Mouse (Mus musculus) cerebellum, adult 2 months (tissue): Measurements from ENCODE around the gene Elmo1. TPM values are rescaled to one million over a fixed set of nuclear protein-coding genes. Genes with fewer than 3 reads are reported as not detected.

Experiments
- DNase-seq, 2 experiments: peaks; one replicate each; pipeline ENCODE4 v3.0.0; 2021
- H3K27ac ChIP-seq: fragments of 200-500 bp; 2 replicates; pipeline ENCODE4 v1.5.1; 2012; ENCODE audit warnings: low read length, control low read depth, inconsistent platforms; ENCODE audit not compliant: insufficient read depth
- H3K27me3 ChIP-seq: fragments of 200-500 bp; 2 replicates; pipeline ENCODE4 v1.6.1; 2012; ENCODE audit warnings: inconsistent platforms, mild to moderate bottlenecking, low read length, moderate library complexity; ENCODE audit not compliant: control insufficient read depth, insufficient read depth
- H3K4me1 ChIP-seq: fragments of 200-500 bp; 2 replicates; pipeline ENCODE4 v1.6.1; 2011; ENCODE audit warnings: low read length; ENCODE audit not compliant: control insufficient read depth, insufficient read depth
- H3K4me3 ChIP-seq: fragments of 200-500 bp; replicated peaks from 2 replicates; pipeline ENCODE3; 2011; ENCODE audit warnings: mild to moderate bottlenecking, low read depth, low read length, control low read depth; ENCODE audit not compliant: insufficient read depth
- CTCF ChIP-seq: fragments of 200-500 bp; IDR thresholded peaks from 2 replicates; pipeline ENCODE4 v1.5.1; 2011; ENCODE audit warnings: low read depth, mild to moderate bottlenecking, control low read depth, low read length, moderate library complexity, borderline replicate concordance; ENCODE audit not compliant: insufficient read depth
- POLR2A ChIP-seq: fragments of 200-500 bp; IDR thresholded peaks from 2 replicates; pipeline ENCODE4 v1.6.1; 2011; ENCODE audit warnings: low read length, control low read depth, borderline replicate concordance; ENCODE audit not compliant: insufficient read depth
- WGBS: fragments of 180-500 bp; shearing (Covaris S2); methylation state at CpG from one replicate; pipeline ENCODE4 v1.1.7; 2018; 5-methylcytosine and 5-hydroxymethylcytosine counted together
- polyA plus RNA-seq: library from polyadenylated mRNA; depleted of rRNA; stranded (reverse); fragments of >200 nt; gene quantifications from 2 replicates; pipeline ENCODE4 v1.2.3, GENCODE M21; 2012

Elmo1 gene
- polyA plus RNA-seq, 1 experiment: 92.3 TPM

DNA sequence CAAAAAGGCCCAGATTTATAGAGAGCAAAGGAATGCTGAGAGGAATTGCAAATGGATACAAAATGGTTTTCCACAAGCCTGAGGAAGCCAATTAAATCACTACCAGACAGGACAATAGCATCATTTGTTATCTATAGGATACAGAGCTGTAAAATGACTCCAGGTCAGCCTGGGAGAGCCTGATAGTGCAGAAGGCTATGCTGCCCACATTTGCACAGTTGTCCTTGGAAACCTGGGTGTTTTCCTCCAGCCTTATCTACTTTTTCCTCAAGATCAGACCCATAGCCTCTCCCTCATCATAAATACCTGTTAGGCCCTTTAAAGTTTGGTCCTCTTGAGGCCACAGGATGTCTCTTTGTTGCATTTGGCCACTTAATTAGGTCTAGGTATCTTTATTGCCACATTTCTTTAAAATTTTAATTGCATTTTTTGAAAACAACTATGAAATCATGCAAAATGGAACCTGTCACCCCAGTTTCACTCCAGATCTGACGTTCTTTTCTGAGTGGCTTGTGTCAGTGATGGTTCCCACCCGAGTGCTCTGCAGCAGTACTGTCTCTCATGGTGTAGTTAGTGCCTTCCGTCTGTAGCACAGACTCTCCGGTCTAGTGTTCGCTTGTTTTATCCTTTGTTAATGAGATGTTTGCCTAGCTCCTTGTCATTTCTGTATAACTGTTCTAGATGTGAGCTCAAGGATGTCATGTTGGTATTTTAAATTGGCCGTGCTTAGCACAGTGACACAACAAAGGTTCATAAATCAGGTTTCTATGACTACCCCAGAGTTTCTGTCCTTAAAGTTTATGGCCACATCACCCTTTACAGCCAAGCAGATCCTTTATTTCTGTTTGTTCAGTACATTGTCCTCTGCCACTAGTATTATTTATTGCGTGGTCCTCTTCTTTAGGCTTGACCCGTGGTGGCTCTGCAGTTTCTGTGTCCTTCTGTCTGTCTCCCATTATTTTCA, 167.4 kb downstream of the Elmo1 start:
- DNase-seq: no peak
- H3K27ac ChIP-seq: no peak overlapping the region
- WGBS: 92% methylated on average over 8 of the region's 8 CpGs
- no peaks in the 10 kb centered on the region for H3K27me3 ChIP-seq
- H3K4me1 ChIP-seq: no peaks in the 10 kb centered on the region
- H3K4me3 ChIP-seq: no peak overlapping the region
- TF ChIP-seq POLR2A (no peak), CTCF (no peak)

DNA sequence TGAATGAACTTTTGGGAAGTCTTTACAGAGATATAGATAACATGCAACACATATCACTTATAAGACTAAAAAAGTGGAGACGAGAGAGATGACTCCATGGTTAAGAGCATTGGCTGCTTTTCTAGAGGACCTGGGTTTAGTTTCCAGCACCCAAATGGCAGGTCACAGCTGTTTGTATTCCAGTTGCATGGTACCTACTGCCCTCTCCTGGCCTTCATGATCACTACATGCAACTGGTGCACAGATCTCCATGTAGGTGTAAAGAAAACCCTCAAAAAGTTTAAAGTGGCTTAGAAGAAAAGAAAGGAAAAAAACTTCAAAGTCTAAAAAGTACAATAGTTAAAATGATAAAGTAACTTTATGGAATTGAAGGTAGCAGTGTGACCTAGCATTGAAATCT, 172.8 kb downstream of the Elmo1 start:
- no peak for DNase-seq

DNA sequence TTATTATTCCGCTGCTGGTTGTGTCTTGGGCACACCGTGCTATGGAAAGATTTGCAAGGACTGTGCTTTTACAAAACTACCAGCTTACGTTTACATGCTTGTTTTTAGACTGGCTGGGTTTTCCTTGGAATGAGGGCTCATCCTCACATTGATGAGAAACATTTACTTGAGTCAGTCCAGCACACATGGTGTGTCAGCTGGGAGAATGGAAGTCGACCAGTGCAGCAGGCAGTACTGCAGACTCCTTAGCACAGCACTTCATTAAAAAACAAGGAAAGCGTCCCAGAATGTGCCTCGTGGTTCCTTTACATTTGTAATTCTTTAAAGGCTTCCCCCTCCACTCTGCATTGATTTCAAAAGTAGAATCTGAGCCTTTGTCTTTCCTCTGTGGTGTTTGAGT, 179.8 kb downstream of the Elmo1 start:
- no peak overlapping the region for H3K27ac ChIP-seq
- H3K4me3 ChIP-seq: no peak overlapping the region
- TF ChIP-seq CTCF (no peak), POLR2A (no peak)
- H3K27me3 ChIP-seq: no peaks in the 10 kb centered on the region
- DNase-seq: no peak
- no peaks in the 10 kb centered on the region for H3K4me1 ChIP-seq
- WGBS: 67% methylated on average over 6 of the region's 6 CpGs

More for the DNA sequence above, 172.8 kb downstream of the Elmo1 start:
- Histone ChIP-seq H3K4me3 (no peak overlapping the region), H3K4me1 (no peaks in the 10 kb centered on the region), H3K27me3 (no peaks in the 10 kb centered on the region), H3K27ac (no peak overlapping the region)
- TF ChIP-seq CTCF (no peak), POLR2A (no peak)
- WGBS: 95% methylated on average over 1 of the region's 1 CpGs

DNA sequence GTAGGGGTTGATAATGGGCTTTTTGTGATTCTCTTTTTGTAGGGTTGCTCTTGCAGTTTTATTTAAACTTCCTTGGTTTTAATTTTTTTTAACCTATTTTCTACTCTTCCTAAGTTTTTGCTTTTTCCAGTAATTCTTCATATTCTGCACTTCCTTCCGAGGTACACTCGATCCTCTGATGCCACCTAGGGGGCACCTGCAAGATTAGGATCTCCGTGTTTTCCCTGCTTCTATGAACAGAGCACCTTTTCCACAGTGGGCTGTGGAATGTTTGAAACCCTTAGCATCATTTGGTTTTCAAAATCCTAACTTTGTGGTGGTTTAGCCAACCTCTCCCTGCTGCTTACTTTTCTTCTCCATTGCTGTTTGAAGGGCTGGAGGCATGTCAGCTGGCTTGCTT, 181.4 kb downstream of the Elmo1 start:
- Histone ChIP-seq H3K4me1 (no peaks in the 10 kb centered on the region), H3K27ac (no peak overlapping the region), H3K4me3 (no peak overlapping the region), H3K27me3 (no peaks in the 10 kb centered on the region)
- 39% methylated on average over 3 of the region's 3 CpGs for WGBS
- TF ChIP-seq CTCF: peak; percentile 72
- TF ChIP-seq POLR2A: no peak
- no peak for DNase-seq

DNA sequence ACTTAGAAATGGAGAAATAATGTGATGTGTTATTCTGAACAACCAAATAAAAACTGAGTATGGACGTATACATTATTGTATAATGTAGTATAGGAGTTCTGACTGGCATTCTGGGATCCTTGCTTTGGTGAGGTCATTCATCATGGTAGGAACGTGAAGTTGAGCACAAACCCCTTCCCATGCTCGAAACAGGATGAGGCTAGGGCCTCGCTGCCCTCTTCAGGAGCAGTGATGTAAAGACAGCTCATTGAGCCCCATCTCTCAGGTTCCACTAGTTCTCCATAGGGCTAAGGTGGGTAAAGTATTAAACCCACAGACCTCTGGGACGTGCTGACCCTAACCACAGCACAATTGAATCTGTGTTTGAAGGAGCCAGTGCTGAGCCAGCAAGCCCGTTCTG, 182.2 kb downstream of the Elmo1 start:
- no peak overlapping the region for H3K27ac ChIP-seq
- DNase-seq: no peak
- H3K4me1 ChIP-seq: no peaks in the 10 kb centered on the region
- H3K27me3 ChIP-seq: no peaks in the 10 kb centered on the region
- no peak overlapping the region for H3K4me3 ChIP-seq
- TF ChIP-seq CTCF (peak; percentile 43), POLR2A (no peak)
- 47% methylated on average over 6 of the region's 6 CpGs for WGBS

DNA sequence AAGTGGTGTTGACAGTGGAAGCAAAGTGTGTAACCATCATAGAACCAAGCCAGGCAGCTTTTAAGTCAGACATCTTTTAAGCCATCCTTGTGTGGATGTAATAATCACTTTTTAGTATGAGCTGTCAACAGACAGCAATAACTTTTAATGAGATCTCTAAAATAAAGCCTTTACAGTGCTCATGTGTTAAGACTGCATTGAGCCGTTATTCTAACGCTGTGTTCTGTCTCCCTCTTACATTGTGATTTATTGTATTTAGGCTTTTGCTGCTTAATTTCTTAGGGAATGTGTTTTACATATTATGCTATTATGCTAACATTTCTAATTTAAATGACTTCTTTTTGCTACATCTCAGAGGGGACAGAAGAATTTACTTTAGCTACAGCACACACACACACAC, 189.5 kb downstream of the Elmo1 start:
- no peaks in the 10 kb centered on the region for H3K4me1 ChIP-seq
- H3K27me3 ChIP-seq: no peaks in the 10 kb centered on the region
- WGBS: 94% methylated on average over 2 of the region's 2 CpGs
- H3K4me3 ChIP-seq: no peak overlapping the region
- DNase-seq: no peak
- H3K27ac ChIP-seq: no peak overlapping the region
- no peak for TF ChIP-seq CTCF
- no peak for TF ChIP-seq POLR2A

DNA sequence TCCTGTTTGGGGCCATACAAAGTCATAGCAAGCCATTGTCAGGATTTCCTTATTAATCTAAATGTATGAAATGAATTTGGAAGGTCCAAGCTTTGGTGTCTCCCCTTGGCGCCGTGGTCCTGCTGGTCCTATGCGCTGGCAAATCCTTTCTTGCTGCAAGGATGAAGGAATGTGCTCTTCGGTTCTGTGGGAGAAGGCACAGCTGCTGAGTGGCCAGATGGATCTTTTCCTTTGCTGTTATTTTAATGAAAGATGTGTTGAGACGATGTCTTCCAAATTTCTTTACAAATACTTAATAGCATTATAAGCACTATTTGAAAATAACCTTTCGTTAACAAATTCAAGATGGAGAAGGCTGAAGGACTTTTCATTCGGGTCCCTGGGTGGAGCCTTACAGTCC, 193.5 kb downstream of the Elmo1 start:
- DNase-seq: no peak
- Histone ChIP-seq H3K4me3 (no peak overlapping the region), H3K4me1 (no peaks in the 10 kb centered on the region), H3K27ac (no peak overlapping the region), H3K27me3 (no peaks in the 10 kb centered on the region)
- WGBS: 90% methylated on average over 7 of the region's 7 CpGs
- TF ChIP-seq POLR2A (no peak), CTCF (no peak)

DNA sequence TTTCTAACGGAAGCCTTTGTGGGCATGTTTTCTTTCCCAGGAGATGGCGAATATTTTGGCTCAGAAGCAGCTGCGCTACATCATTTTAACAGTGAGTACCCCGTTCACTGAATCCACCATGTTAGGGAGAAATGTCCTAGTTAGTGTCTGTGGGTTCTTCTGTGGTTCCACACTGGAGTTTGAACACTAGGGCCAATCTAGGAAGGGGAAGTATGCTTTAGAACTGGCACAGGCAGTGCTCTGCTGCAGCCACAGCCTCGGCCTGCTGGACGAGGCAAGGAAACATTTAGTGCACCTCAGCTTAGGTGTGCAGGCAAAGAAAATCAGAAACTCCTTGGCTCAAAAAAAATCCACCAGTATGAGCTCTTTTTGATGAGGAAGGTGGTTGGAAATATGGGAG, 196.3 kb downstream of the Elmo1 start:
- Histone ChIP-seq H3K4me1 (no peaks in the 10 kb centered on the region), H3K27me3 (no peaks in the 10 kb centered on the region), H3K27ac (no peak overlapping the region), H3K4me3 (no peak overlapping the region)
- no peak for DNase-seq
- WGBS: 83% methylated on average over 6 of the region's 6 CpGs
- TF ChIP-seq POLR2A (no peak), CTCF (no peak)

DNA sequence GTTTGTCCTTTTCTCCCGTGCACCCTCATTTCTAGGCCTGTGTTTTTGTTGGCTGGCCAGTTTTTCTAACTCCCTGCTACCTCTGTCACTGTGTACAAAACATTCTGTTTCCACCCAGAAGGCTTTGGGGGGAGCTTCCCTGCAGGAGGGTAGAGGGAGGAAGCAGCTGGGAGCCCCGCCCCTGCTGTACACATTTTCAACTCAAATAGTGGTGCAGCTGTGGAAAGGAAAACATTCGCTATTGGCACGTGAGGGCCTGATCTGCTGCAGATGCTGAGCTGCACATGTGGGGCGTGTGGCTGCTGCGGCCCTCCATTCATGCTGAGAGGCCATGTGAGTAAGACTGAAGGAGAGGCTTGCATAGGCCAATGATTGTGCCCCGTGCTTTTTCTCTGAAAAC, 198.0 kb downstream of the Elmo1 start:
- H3K4me3 ChIP-seq: no peak overlapping the region
- 71% methylated on average over 7 of the region's 7 CpGs for WGBS
- H3K27ac ChIP-seq: no peak overlapping the region
- TF ChIP-seq CTCF (no peak), POLR2A (no peak)
- H3K27me3 ChIP-seq: no peaks in the 10 kb centered on the region
- H3K4me1 ChIP-seq: no peaks in the 10 kb centered on the region
- no peak for DNase-seq
